Mouse (Mus musculus) embryo, embryonic 11.5 days (tissue): ENCODE data around the gene Chd5.
A peak's percentile ranks its signal among the peaks of the same experiment; 100 is the strongest.

ENCODE experiments used
- DNase-seq: peaks from one replicate; pipeline ENCODE4 v3.0.0-alpha.2; 2012; ENCODE audit warnings: low read depth, low spot score

The Chd5 gene

GRCm38 (mm10) chr4:152338419-152339292, at the start of gene Chd5:
TSS of gene Chd5 (plus strand) at chr4:152338651.
- DNase-seq = no peak

GRCm38 (mm10) chr4:152290385-152290784, 48.1 kb upstream of the Chd5 start:
- no peak for DNase-seq

DNA sequence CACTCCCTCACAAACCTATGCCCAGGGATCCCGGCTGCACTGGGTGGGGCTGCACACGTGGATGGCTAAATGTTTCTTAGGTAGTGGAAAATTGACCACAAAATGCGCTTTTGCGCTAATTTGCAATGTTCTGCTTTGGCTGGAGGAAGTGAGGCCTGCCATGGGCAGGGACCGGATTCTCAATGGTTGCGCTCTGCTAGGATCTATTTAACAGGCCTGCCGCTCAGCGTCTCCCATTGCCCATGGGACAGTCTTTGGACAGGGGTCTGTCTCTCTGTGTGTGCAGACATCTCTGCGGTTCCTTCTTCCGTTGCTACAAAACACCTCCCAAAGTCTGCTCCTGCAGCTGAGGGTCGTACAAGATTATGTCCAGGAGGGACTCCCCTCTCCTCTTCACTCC, 47.5 kb upstream of the Chd5 start:
- no peak for DNase-seq

DNA sequence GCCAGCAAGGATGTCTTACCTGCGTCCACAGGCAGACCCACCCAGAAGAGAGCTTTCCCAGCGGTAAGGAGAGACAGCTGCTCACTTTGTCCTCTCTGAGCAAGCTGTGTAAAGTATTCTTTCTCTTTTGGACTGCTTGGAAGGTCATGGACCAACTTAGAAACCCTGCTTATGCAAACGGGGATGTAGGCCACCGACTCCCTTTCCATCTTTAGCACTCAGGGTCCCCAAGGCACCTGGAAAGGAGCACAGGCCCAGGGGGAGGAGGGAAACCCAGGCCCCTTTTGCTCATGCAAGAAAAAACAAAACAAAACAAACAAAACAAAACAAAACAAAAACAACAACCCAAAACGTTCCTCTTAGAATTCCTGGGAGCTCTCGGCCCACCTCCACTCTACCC, 46.9 kb upstream of the Chd5 start, which contains the start of gene Hes3:
Gene Hes3 (minus strand): TSS at position 101 of the 400 bp plus-strand sequence.
- DNase-seq = no peak

GRCm38 (mm10) chr4:152292102-152292765, 46.2 kb upstream of the Chd5 start:
- no peak for DNase-seq

DNA sequence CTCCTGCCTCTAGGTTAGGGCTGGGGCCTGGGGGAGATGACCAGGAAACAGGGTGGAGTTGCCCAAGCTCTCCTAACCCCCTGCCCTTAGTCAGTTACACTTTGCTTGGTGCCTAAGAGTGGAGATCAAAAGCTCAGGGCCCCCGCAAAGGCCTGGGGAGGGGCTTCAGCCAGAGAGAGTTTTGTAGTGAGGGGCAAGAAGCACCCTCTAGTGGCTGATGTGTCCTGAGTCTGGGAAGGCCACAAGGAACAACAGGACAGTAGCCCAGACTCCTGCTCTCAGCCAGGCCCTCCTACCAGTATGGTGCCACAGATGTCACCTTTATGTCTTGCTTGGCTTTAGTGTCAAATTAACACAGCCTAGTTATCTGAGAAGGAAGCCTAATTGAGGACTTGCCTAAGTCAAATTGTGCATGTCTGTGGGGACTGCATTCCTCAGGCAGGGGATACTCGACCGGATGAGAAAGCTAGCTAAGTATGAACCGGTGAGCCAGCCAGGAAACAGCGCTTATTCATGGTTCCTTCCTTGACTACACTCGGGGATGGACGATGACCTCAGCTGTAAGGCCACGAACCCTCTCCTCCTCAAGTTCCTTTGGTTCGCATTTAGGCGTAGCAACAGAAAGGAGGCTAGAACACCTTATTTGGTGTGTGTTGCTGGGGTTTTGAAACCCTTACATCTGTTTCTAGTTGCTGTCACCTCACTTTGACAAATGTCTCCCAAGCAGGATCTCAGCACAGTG, 44.1 kb upstream of the Chd5 start:
- no peak for DNase-seq

GRCm38 (mm10) chr4:152295916-152296315, 42.5 kb upstream of the Chd5 start:
- no peak for DNase-seq

DNA sequence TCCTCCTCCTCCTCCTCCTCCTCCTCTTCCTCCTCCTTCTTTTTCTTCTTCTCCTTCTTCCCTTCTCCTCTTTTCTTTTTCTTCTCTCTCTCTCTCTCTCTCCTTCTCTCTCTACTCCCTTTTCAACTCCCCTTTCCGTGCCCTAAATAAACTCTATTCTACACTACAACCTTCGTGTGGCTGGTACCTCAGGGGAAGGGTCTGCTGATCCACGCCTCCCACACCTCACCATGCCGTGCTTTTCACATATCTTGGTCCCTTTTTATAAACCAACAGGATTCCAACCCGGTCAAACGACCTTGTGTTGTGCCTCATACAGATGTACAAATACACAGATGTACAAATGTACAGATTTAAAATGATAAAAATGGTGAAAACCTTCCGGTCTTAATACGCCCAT, 42.1 kb upstream of the Chd5 start:
- DNase-seq = no peak

DNA sequence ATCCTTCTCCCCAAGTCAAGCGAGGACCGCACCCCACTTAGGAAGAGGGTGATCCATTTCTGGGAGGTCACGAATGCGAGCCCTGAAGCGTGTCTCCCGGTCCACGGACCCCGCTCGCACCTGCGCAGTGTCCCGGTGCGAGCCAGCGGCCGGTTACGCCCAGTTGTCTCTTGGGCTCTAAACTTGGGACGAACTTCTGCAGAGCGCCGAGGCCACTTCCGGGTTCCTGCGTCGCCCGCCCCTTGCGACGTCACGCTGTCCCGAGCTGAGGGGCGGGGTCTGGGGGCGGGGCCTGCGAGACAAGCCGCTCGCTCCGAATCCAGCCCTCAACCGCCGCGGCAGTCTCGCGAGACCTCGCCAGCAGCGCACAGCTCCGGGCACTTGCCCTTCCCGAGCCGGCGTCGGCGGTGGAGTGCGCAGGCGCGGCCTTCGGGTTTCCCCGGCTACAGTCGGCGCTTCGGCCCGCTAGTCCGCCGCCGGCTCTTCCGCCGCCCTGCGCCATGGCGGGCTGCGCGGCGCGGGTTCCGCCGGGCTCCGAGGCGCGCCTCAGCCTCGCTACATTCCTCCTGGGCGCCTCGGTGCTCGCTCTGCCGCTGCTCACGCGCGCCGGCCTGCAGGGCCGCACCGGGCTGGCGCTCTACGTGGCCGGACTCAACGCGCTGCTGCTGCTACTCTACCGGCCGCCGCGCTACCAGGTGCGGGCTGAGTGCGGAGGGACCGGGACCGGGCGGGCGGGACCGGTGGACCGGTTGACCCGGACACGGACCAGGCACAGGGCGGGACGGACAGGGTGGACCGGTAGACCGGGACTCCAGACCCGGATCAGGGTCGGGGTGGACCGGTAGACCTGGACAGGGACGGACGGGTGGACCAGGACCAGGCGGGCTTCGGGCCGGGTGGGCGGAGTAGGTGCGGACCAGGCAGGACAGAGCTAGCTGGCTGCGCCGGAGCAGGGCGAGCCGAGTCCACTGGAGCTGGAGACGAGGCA, 41.3 kb upstream of the Chd5 start, which contains the start of gene Icmt:
Gene Icmt (plus strand): TSS at position 354 of the 988 bp plus-strand sequence.
- DNase-seq = peak; percentile 98

DNA sequence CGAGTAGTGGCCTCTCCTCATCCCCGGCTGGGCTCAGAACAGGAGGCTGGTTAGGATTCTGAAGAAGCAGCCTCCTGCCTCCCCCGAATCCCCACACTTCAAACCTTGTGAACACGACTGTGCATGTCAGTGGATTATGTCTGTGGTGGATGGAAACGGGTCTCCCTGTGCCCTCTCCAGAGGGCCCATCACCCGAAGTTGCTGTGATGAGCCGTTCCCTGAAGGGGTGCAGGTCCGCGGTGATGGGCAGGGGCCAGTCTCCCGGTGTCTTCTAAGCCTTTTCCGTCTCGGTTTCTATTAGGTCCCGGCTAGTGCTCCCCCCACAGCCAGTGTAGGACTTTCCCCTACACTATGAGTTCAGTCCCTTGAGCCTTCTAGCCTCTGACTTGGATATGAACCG, 39.6 kb upstream of the Chd5 start:
- no peak for DNase-seq

GRCm38 (mm10) chr4:152300375-152300774, 38.1 kb upstream of the Chd5 start:
- DNase-seq = no peak

- no peak for DNase-seq
These were observed 36.4 kb upstream of the Chd5 start for GRCm38 (mm10) chr4:152302012-152302411.

- DNase-seq = no peak
These were observed 35.3 kb upstream of the Chd5 start for GRCm38 (mm10) chr4:152303172-152303571.

- no peak for DNase-seq
These were observed 33.8 kb upstream of the Chd5 start for GRCm38 (mm10) chr4:152304685-152305084.

GRCm38 (mm10) chr4:152305991-152306390, 32.5 kb upstream of the Chd5 start:
- DNase-seq = no peak

- no peak for DNase-seq
These were observed 30.9 kb upstream of the Chd5 start for GRCm38 (mm10) chr4:152307542-152307941.

- DNase-seq = no peak
These were observed 26.3 kb upstream of the Chd5 start for GRCm38 (mm10) chr4:152312186-152312585.

DNA sequence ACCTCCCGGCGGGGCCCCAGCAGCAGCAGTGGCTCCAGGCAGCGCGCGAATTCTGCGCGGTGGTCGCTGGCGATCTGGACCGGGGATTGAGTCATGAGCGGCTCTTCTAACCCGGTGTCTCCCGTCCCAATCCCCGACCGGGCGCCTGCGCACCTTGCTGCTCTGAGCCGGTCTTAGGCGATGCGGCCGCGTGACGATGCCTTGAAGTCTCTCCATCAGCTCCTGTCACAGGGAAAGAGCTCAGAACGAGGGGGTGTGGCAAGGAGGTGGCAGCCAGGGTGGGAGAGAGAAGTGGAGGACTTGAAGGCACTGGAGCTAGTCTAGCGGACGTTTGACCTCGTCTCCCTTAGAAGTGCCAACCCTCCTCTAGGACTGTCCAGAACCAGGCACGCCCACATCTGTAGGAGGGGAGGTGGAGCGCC, 25.2 kb upstream of the Chd5 start:
- DNase-seq = no peak

GRCm38 (mm10) chr4:152313934-152314333, 24.5 kb upstream of the Chd5 start:
- DNase-seq = no peak

GRCm38 (mm10) chr4:152315498-152316213, 22.8 kb upstream of the Chd5 start:
- DNase-seq = no peak
